Mouse (Mus musculus): ENCODE results near the gene Atf6b.

The Atf6b gene

DNA sequence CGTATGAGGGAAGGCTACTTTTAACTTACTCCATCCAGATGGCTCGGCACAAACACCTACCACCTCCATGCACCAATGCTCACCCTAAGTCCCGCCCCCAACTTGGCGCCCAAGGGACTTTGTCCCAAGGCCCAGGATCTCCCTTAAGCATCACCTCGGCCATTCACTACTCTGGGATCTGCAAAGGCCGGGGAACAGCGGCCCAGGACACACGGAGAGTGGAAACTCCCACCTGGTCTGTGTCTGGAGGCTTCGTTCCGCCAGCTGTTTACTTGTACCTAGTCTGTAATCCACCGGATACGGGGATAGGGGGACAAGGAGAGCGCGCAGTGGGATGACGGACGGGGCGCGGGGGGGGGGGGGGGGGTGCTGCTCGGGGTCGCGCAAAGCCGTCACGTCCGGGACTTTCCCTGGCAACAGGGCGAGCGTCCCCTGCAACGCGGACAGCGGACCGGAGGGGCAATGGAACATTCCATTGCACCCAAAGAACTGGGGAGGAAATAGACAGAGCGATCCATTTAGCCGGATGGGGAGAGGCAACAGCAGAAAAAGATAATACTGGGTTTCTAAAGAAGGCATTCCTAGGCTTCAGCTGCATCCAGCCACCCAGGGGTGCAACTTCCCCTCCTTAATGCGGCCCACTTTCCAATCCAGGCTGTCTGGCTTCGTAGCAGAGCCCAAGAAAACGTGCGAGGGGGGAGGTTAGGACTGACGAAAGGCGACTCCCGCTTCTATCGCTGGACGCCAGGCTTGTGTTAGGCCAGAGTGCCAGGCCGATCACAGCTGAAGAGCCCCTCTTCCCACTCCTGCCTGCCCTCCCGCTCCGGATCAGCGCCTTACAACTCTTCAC lies 19.6 kb upstream of the Atf6b start:
- DNase-seq (ENCODE audit: low spot score in 2 of 2), result peak; percentile 83 to 84

GRCm38 (mm10) chr17:34627943-34628643 lies 18.9 kb upstream of the Atf6b start, which contains the start of gene Ppt2:
Gene Ppt2, minus strand, starts transcription at chr17:34628510.
- DNase-seq (ENCODE audit: low spot score in 2 of 2), result no peak

- DNase-seq (ENCODE audit: low spot score in 2 of 2), result no peak
These were observed 18.3 kb upstream of the Atf6b start for GRCm38 (mm10) chr17:34628644-34628967.

DNA sequence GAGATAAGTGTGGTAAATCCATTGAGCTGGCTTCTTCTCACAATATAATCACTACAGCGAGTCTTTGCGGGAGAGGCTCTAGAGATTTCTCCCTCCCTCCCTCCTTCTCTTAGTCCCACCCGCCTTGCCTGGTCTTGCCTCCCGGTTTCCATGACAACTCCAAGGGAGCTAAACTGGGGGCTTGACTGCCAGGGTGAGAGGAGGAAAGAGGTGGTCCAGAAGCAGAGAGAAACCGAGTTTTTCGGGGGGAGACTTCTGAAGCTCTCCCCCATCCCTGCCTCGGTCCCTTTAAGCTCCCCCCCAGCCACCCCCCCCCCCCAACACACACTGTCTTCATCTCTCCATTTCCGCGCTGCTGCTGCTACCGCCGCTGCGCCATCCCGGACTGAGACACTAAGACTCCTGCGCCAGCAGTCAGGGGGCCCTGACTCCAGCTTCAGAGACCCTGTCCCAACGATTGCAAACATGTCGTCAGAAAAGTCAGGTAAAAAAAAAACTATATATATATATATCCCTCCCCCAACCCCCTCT lies 17.7 kb upstream of the Atf6b start, which contains the start of gene Prrt1:
Gene Prrt1 (plus strand): TSS at position 313 of the 531 bp plus-strand sequence.
- DNase-seq (ENCODE audit: low spot score in 2 of 2), result peak in 1 of 2 experiments; percentile 77

DNA sequence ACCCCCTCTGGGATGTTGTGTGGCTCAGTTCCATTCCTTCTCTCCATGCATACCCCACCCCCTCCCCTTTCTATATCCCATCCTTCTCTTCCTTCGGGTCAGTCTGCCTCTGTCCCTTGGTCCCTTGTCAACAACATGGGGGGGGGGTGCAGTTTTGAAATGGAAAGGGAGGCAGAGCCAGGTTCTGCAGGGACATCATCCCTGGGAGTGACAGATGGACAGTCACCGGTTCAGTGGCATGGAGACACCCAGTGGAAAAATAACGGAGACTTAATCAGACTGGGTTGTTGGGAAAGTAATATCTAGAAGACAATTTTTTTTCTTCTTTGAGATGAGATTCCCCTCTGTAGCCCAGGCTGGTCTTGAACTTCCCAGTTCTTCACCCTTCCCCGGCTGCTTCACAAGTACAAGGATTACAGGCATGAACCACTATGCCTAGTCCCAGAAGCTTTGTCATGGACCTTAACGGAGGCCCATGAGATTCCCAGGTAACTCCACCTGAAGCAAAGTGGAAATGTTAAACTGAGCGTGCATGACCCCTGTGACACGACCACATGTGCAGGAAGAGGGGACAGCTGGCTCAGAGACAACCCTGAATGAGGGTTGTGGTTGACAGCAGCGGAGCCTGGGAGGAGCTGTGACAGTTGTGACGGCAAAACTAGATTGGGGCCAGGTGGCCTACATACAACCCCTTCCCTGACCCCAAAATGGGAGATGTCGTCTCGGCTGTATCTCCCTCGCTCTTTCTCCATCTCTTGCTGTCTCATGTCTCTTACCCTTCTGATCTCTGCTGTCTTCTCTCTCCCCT lies 16.9 kb upstream of the Atf6b start:
- no peak for DNase-seq (ENCODE audit: low spot score in 2 of 2)

DNA sequence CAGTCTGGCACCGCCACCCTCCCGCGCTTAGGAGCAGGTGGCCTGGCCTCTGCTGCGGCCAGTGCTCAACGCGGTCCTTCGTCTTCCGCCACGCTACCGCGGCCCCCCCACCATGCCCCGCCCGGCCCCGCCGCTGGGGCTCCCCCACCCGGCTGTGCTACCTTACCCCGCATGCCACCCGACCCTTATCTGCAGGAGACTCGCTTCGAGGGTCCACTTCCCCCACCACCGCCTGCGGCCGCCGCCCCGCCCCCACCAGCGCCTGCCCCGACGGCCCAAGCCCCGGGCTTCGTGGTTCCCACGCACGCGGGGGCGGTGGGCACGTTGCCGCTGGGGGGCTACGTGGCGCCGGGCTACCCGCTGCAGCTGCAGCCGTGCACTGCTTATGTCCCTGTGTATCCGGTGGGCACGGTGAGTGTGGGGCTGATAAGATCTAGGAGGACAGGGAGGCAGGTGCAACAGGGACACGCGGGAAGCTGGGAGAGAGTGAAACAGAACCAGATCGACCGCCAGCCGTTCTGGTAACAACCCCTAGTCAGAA lies 16.1 kb upstream of the Atf6b start:
- no peak for DNase-seq (ENCODE audit: low spot score in 2 of 2)

DNA sequence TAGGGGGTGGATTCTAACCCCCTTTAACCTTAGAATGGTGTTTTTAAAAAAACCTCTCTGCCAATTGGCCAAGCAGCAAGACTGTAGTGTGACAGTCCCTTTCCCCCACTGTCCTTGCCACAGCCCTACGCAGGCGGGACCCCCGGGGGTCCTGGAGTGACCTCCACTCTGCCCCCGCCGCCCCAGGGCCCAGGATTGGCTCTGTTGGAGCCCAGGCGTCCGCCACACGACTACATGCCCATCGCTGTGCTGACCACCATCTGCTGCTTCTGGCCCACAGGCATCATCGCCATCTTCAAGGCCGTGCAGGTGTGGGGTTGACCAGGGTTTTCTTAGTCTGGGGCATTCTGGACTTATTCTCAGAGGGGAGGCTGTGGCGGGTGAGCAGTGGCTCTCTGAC lies 15.3 kb upstream of the Atf6b start:
- DNase-seq (ENCODE audit: low spot score in 2 of 2), result no peak

- DNase-seq (ENCODE audit: low spot score in 2 of 2), result peak; percentile 84 to 89
These were observed 14.7 kb upstream of the Atf6b start for GRCm38 (mm10) chr17:34632261-34632691.

DNA sequence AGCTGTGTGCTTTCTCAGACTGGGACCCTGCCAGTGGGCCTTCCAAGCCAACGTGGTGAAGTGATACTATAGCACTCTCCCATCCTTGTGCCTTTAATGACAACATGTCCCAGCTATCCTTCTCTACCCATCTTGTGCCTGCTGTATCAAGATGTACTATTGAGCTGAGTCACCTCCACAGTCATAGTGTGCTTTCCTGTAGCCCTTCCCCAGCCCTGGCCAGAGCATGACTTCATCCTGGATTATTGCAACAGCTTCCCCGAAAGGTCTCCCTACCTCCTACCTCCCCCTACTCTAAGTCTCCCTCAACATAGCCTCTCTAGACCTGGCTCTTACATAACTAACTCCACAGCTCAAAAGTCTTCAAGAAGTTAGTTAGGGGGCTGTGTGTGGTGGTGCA lies 11.3 kb upstream of the Atf6b start:
- no peak for DNase-seq (ENCODE audit: low spot score in 2 of 2)

- no peak for DNase-seq (ENCODE audit: low spot score in 2 of 2)
These were observed 9.5 kb upstream of the Atf6b start for GRCm38 (mm10) chr17:34637459-34637858.

- no peak for DNase-seq (ENCODE audit: low spot score in 2 of 2)
These were observed 7.3 kb upstream of the Atf6b start for GRCm38 (mm10) chr17:34639461-34640255.

- DNase-seq (ENCODE audit: low spot score in 2 of 2), result no peak
These were observed 6.0 kb upstream of the Atf6b start for GRCm38 (mm10) chr17:34640778-34641601.

DNA sequence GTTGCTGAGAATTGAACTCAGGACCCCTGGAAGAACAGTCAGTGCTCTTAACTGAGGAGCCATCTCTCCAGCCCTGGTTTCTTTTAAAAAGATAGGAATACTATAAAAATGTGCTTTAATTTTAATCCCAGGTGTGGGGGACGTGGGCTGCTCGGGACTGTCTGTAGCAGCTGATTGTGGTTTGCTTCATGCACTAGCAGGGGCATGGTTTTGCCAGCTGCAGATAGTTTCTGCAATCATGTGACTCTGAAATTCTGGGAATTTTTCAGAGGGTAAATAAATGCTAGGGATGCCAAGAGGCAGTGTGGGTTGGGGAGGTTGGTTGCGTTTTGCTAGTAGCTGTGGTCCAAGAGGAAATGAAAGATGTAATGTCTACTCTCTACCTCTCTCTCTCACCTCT lies 5.0 kb upstream of the Atf6b start:
- no peak for DNase-seq (ENCODE audit: low spot score in 2 of 2)

GRCm38 (mm10) chr17:34643379-34643778 lies 3.6 kb upstream of the Atf6b start:
- DNase-seq (ENCODE audit: low spot score in 2 of 2), result no peak

GRCm38 (mm10) chr17:34643944-34644343 lies 3.0 kb upstream of the Atf6b start:
- DNase-seq (ENCODE audit: low spot score in 2 of 2), result no peak

DNA sequence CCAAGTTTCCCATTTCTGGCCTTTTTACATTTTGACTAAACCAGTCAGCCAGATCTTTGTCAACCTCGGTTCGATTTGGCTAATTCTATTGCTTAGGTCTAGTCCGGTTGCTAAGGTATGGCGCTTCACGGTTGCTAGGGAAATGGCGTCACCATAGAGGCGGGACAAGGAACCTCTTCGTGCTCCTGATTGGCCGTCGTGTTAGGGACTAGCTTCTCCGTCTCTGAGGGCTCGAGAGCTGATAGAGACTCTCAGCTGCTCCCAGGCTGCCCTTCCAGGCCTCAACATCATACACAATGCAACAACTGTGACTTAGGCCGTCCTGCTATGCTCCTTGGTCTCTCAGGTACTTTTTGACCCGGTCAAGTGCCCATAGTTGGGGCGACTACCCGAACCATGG lies 2.3 kb upstream of the Atf6b start, which contains the start of gene Fkbpl:
Gene Fkbpl (plus strand): TSS at position 157 of the 400 bp plus-strand sequence.
- DNase-seq (ENCODE audit: low spot score in 2 of 2), result peak; percentile 95 to 98

GRCm38 (mm10) chr17:34645256-34645829 lies 1.6 kb upstream of the Atf6b start:
- DNase-seq (ENCODE audit: low spot score in 2 of 2), result no peak

GRCm38 (mm10) chr17:34645831-34646511 lies 975 bp upstream of the Atf6b start:
- DNase-seq (ENCODE audit: low spot score in 2 of 2), result no peak
